Mouse (Mus musculus) limb, embryonic 12.5 days (tissue): ENCODE data around the gene Tmem123. TPM values are rescaled to one million over a fixed set of nuclear protein-coding genes. Genes with fewer than 3 reads are reported as not detected.
A peak's percentile ranks its signal among the peaks of the same experiment; 100 is the strongest.

Experiments used
- ATAC-seq: fragments of 200-750 bp; cut with Nextera tagmentation; 2 replicates; pipeline ENCODE4 v1.8.0; 2017; ENCODE audit warnings: low read depth, moderate TSS enrichment; ENCODE audit not compliant: insufficient number of reproducible peaks, insufficient read depth, low FRiP score, low TSS enrichment
- H3K27ac ChIP-seq: fragments of 300-500 bp; sonication (generic); 2 replicates; pipeline ENCODE4 v1.5.1; 2016; ENCODE audit warnings: mild to moderate bottlenecking, moderate library complexity
- H3K27me3 ChIP-seq: fragments of 300-500 bp; sonication (generic); 2 replicates; pipeline ENCODE4 v1.6.1; 2016; ENCODE audit warnings: mild to moderate bottlenecking, moderate library complexity
- H3K36me3 ChIP-seq: fragments of 300-500 bp; sonication (generic); 2 replicates; pipeline ENCODE4 v1.6.1; 2016; ENCODE audit warnings: mild to moderate bottlenecking, moderate library complexity
- H3K4me1 ChIP-seq: fragments of 300-500 bp; sonication (generic); replicated peaks from 2 replicates; pipeline ENCODE4 v1.6.1; 2016
- H3K4me2 ChIP-seq: fragments of 300-500 bp; sonication (generic); 2 replicates; pipeline ENCODE4 v1.6.1; 2016; ENCODE audit warnings: mild to moderate bottlenecking, moderate library complexity
- H3K4me3 ChIP-seq: fragments of 300-500 bp; sonication (generic); replicated peaks from 2 replicates; pipeline ENCODE4 v1.5.1; 2016; ENCODE audit warnings: mild to moderate bottlenecking
- H3K9ac ChIP-seq: fragments of 300-500 bp; sonication (generic); replicated peaks from 2 replicates; pipeline ENCODE4 v1.6.1; 2016; ENCODE audit warnings: mild to moderate bottlenecking, moderate library complexity
- H3K9me3 ChIP-seq: fragments of 300-500 bp; sonication (generic); 2 replicates; pipeline ENCODE4 v1.6.1; 2016; ENCODE audit warnings: mild to moderate bottlenecking, moderate library complexity
- WGBS: fragments of 180-500 bp; shearing (Covaris S2); methylation state at CpG from one replicate; pipeline ENCODE4 v1.1.7; 2016; 5-methylcytosine and 5-hydroxymethylcytosine counted together
- polyA plus RNA-seq: library from polyadenylated mRNA; unstranded; fragments of >200 nt; fragmentation: Nextera tagmentation; extraction: Ambion mirVana; gene quantifications from 2 replicates; pipeline ENCODE4 v1.2.1, GENCODE M21; 2016

The Tmem123 gene
- polyA plus RNA-seq, 1 experiment from 2014 or later, result 80.7 TPM

GRCm38 (mm10) chr9:7775986-7776385 lies 12.1 kb downstream of the Tmem123 start:
- H3K9me3 ChIP-seq, result no peaks in the 10 kb centered on the region
- H3K27ac ChIP-seq, result no peak overlapping the region
- peaks cover 34% of the 10 kb centered on the region for H3K36me3 ChIP-seq
- 89% methylated on average over 3 of the region's 3 CpGs for WGBS
- no peak overlapping the region for H3K9ac ChIP-seq
- no peak for ATAC-seq
- no peak overlapping the region for H3K4me3 ChIP-seq
- no peaks in the 10 kb centered on the region for H3K27me3 ChIP-seq
- no peaks in the 10 kb centered on the region for H3K4me1 ChIP-seq
- H3K4me2 ChIP-seq, result no peak overlapping the region

- Histone ChIP-seq H3K9ac (no peak overlapping the region), H3K4me3 (no peak overlapping the region), H3K4me2 (no peak overlapping the region), H3K27ac (no peak overlapping the region), H3K27me3 (no peaks in the 10 kb centered on the region), H3K4me1 (no peaks in the 10 kb centered on the region), H3K9me3 (no peaks in the 10 kb centered on the region), H3K36me3 (peaks cover 37% of the 10 kb centered on the region)
- WGBS, result 100% methylated on average over 1 of the region's 1 CpGs
- no peak for ATAC-seq
Measured at GRCm38 (mm10) chr9:7776940-7777339, 13.1 kb downstream of the Tmem123 start.

GRCm38 (mm10) chr9:7777652-7778051 lies 13.8 kb downstream of the Tmem123 start:
- Histone ChIP-seq H3K27me3 (no peaks in the 10 kb centered on the region), H3K9ac (no peak overlapping the region), H3K36me3 (peaks cover 35% of the 10 kb centered on the region), H3K27ac (no peak overlapping the region), H3K4me1 (no peaks in the 10 kb centered on the region), H3K9me3 (no peaks in the 10 kb centered on the region), H3K4me3 (no peak overlapping the region), H3K4me2 (no peak overlapping the region)
- WGBS, result 84% methylated on average over 1 of the region's 1 CpGs
- no peak for ATAC-seq

GRCm38 (mm10) chr9:7778771-7779170 lies 14.9 kb downstream of the Tmem123 start:
- Histone ChIP-seq H3K36me3 (peaks cover 28% of the 10 kb centered on the region), H3K9me3 (no peaks in the 10 kb centered on the region), H3K4me3 (no peak overlapping the region), H3K4me2 (no peak overlapping the region), H3K27me3 (no peaks in the 10 kb centered on the region), H3K9ac (no peak overlapping the region), H3K4me1 (no peaks in the 10 kb centered on the region), H3K27ac (no peak overlapping the region)
- 77% methylated on average over 7 of the region's 7 CpGs for WGBS
- no peak for ATAC-seq

GRCm38 (mm10) chr9:7779786-7780185 lies 15.9 kb downstream of the Tmem123 start:
- Histone ChIP-seq H3K4me1 (no peaks in the 10 kb centered on the region), H3K27ac (no peak overlapping the region), H3K36me3 (peaks cover 22% of the 10 kb centered on the region), H3K9ac (no peak overlapping the region), H3K4me2 (no peak overlapping the region), H3K4me3 (no peak overlapping the region), H3K27me3 (no peaks in the 10 kb centered on the region), H3K9me3 (no peaks in the 10 kb centered on the region)
- ATAC-seq, result no peak
- WGBS, result 91% methylated on average over 4 of the region's 4 CpGs

GRCm38 (mm10) chr9:7780250-7781150 lies 16.7 kb downstream of the Tmem123 start:
- Histone ChIP-seq H3K9me3 (no peaks in the 10 kb centered on the region), H3K4me2 (no peak overlapping the region), H3K27ac (no peak overlapping the region), H3K27me3 (no peaks in the 10 kb centered on the region), H3K4me3 (no peak overlapping the region), H3K9ac (no peak overlapping the region), H3K36me3 (peaks cover 22% of the 10 kb centered on the region), H3K4me1 (no peaks in the 10 kb centered on the region)
- 88% methylated on average over 8 of the region's 8 CpGs for WGBS
- no peak for ATAC-seq

- Histone ChIP-seq H3K4me1 (0 out of 2 replicates have a peak, but pooled peaks cover 9% of the 10 kb centered on the region), H3K27ac (no peak overlapping the region; the same call in 1 of the 2 replicates), H3K36me3 (peaks cover 20% of the 10 kb centered on the region), H3K4me3 (no peak overlapping the region), H3K4me2 (no peak overlapping the region), H3K9ac (no peak overlapping the region), H3K9me3 (no peaks in the 10 kb centered on the region), H3K27me3 (no peaks in the 10 kb centered on the region)
- ATAC-seq, result no peak
- 85% methylated on average over 15 of the region's 15 CpGs for WGBS
Measured at GRCm38 (mm10) chr9:7783823-7784614, 20.2 kb downstream of the Tmem123 start.

GRCm38 (mm10) chr9:7784615-7785012 lies 20.8 kb downstream of the Tmem123 start:
- Histone ChIP-seq H3K36me3 (peaks cover 20% of the 10 kb centered on the region), H3K4me1 (0 out of 2 replicates have a peak, but pooled peaks cover 9% of the 10 kb centered on the region), H3K27me3 (no peaks in the 10 kb centered on the region), H3K9ac (no peak overlapping the region), H3K9me3 (no peaks in the 10 kb centered on the region), H3K4me2 (no peak overlapping the region), H3K27ac (no peak overlapping the region; the same call in 1 of the 2 replicates), H3K4me3 (no peak overlapping the region)
- WGBS, result 50% methylated on average over 1 of the region's 1 CpGs
- ATAC-seq, result 0 out of 2 replicates have a peak, but pooled peaks have one; percentile 53

- WGBS, result 88% methylated on average over 3 of the region's 3 CpGs
Measured at GRCm38 (mm10) chr9:7785396-7785795, 21.6 kb downstream of the Tmem123 start.

GRCm38 (mm10) chr9:7786086-7786485 lies 22.2 kb downstream of the Tmem123 start:
- Histone ChIP-seq H3K9ac (no peak overlapping the region), H3K27ac (no peak overlapping the region), H3K4me1 (0 out of 2 replicates have a peak, but pooled peaks cover 9% of the 10 kb centered on the region), H3K27me3 (no peaks in the 10 kb centered on the region), H3K9me3 (no peaks in the 10 kb centered on the region), H3K4me2 (no peak overlapping the region), H3K4me3 (no peak overlapping the region), H3K36me3 (peaks cover 23% of the 10 kb centered on the region)
- 91% methylated on average over 7 of the region's 7 CpGs for WGBS
- ATAC-seq, result no peak

More at GRCm38 (mm10) chr9:7785396-7785795, 21.6 kb downstream of the Tmem123 start:
- Histone ChIP-seq H3K9ac (no peak overlapping the region), H3K36me3 (peaks cover 20% of the 10 kb centered on the region), H3K4me1 (0 out of 2 replicates have a peak, but pooled peaks cover 9% of the 10 kb centered on the region), H3K4me2 (no peak overlapping the region), H3K27ac (no peak overlapping the region; the same call in 1 of the 2 replicates), H3K4me3 (no peak overlapping the region), H3K9me3 (no peaks in the 10 kb centered on the region), H3K27me3 (no peaks in the 10 kb centered on the region)
- ATAC-seq, result no peak

GRCm38 (mm10) chr9:7788411-7788810 lies 24.6 kb downstream of the Tmem123 start:
- H3K4me1 ChIP-seq, result 0 out of 2 replicates have a peak, but pooled peaks cover 9% of the 10 kb centered on the region
- H3K4me2 ChIP-seq, result no peak overlapping the region
- no peak for ATAC-seq
- WGBS, result 85% methylated on average over 6 of the region's 6 CpGs
- H3K27ac ChIP-seq, result no peak overlapping the region
- H3K27me3 ChIP-seq, result no peaks in the 10 kb centered on the region
- H3K9me3 ChIP-seq, result no peaks in the 10 kb centered on the region
- H3K4me3 ChIP-seq, result no peak overlapping the region
- no peak overlapping the region for H3K9ac ChIP-seq
- peaks cover 24% of the 10 kb centered on the region for H3K36me3 ChIP-seq
